Mouse (Mus musculus): ENCODE results near the gene Tnfrsf17.

- TF ChIP-seq POLR2A (IDR thresholded peaks at IDR 0.05; ENCODE audit: borderline replicate concordance, extremely low read depth, low read depth, low read length) (no peak), CTCF (IDR thresholded peaks at IDR 0.05; ENCODE audit: insufficient read depth, low read length) (no peak)
These were observed 43.8 kb upstream of the Tnfrsf17 start for GRCm38 (mm10) chr16:11269808-11270207.
